Mouse (Mus musculus) megakaryocyte progenitor cell, adult 5-6 weeks (primary cell): ENCODE results near the gene Keap1. TPM values are rescaled to one million over a fixed set of nuclear protein-coding genes. Genes with fewer than 3 reads are reported as not detected.
"Not testable (repeated sequence)": the region's sequence is repeated elsewhere in the genome, so short reads cannot be mapped to it uniquely, and the experiment has no call there.

Experiments
- ATAC-seq: replicated peaks from 2 replicates; pipeline ENCODE4 v1.8.0; 2016; ENCODE audit warnings: mild to moderate bottlenecking, moderate TSS enrichment, inconsistent platforms; ENCODE audit not compliant: poor library complexity
- total RNA-seq, 2 experiments: library from RNA; stranded (forward) in 1 of 2; stranded (reverse) in 1 of 2; fragments of 157-497, 149-512 nt in 1 of 2; fragments of 200-1000 nt in 1 of 2; gene quantifications; 2 replicates each; pipeline versions ENCODE4 v1.2.3 to v1.2.4; 2015 to 2017

Keap1 gene
- total RNA-seq, 2 experiments from 2014 or later: 17.2 to 35.3 TPM

DNA sequence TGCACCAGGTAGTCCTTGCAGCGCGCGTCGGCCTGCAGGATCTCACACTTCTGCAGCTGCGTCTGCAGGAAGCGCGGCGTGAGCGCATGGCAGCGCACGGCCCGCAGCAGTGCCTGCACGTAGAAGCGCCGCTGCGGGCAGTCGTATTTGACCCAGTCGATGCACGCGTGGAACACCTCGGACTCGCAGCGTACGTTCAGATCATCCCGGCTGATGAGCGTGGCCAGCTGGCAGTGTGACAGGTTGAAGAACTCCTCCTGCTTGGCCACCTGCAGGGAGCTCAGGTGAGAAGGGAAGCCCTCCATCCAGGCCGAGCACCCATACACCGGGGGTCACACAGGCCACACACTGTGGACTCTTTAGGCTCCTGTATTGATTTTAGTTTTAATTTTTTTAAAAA, 5.4 kb downstream of the Keap1 start:
- ATAC-seq: no peak

DNA sequence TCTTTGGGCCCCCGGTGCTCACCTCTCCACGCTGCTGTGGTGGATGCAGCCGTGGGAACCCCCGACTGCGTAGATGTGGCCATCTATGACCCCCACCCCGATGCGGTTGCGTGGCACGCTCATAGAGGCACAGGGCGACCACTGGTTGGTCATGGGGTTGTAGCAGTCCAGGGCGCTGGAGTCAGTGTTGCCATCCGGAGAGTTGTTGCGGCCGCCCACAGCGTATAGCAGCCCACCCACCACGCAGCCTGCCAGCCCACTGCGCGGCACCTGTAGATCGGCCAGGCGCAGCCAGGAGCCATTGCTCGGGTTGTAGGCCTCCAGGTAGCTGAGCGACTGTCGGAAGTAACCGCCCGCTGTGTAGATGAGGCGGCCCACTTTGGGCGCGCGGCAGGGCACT, 5.8 kb downstream of the Keap1 start:
- no peak for ATAC-seq

DNA sequence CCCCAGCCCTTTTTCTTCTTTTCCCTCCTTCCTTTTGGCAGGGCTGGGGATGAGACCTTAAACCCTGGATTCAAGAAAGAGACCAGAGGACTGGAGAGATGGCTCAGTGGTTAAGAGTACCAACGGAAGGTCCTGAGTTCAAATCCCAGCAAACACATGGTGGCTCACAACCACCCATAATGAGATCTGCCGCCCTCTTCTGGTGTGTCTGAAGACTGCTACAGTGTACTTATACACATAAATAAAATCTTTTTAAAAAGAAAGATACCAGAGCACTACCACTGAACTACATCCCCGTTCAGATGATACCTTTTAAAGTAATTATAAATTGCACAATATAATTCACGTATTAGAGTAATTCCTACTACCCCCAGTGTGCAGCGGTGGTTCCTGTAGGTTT, 6.3 kb downstream of the Keap1 start:
- ATAC-seq: no peak

DNA sequence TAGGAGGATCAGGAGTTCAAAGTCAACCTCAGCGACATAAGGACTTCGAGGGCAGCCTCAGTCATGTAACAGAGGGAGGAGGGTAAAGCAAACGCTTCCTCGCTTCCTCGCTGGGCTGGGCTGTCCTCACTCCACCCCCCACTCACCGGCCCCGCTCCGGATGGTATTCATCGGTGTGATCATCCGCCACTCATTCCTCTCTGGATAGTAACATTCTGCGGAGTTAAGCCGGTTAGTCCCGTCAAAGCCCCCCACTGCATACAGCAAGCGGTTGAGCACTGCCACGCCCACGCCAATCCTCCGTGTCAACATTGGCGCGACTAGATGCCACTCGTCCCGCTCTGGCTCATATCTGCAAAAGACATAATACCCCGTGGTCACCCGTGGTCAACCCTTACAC, 7.6 kb downstream of the Keap1 start:
- no peak for ATAC-seq

DNA sequence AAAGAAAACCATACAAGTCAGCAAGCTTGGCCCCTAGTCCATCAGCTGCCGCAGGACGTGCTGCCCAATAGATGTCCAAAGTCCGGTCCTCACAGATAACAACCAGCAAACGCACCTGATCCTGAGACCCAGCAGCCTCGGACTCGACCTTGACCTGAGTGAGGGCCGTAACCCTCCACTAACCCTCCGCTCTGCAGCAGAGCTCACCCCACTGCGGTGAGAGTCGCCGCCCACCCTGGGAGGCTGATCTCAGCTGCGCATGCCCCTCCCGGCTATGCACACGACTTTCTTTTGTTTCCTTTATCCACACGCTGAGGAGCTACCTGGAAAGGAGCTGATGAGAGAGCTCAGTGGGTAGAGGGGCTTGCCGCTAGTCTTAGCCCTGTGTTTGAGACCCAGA, 11.8 kb downstream of the Keap1 start:
- peak; percentile 63 for ATAC-seq

DNA sequence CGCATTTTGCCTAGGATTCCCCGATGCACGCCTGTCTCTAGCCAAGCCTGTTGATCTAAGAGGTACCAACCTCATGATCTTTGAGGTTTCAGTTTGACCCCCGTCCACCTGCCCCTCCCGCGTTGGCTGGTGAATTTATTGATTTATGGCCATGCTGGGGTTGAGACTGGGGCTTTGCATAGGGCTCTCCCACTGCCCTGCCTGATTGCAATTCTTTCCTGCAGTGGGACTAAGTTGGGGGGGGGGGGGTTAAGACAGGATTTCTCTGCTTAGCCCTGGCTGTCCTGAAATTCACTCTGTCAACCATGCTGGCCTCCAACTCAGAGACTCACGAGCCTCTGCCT, 13.8 kb downstream of the Keap1 start:
- ATAC-seq: no peak

DNA sequence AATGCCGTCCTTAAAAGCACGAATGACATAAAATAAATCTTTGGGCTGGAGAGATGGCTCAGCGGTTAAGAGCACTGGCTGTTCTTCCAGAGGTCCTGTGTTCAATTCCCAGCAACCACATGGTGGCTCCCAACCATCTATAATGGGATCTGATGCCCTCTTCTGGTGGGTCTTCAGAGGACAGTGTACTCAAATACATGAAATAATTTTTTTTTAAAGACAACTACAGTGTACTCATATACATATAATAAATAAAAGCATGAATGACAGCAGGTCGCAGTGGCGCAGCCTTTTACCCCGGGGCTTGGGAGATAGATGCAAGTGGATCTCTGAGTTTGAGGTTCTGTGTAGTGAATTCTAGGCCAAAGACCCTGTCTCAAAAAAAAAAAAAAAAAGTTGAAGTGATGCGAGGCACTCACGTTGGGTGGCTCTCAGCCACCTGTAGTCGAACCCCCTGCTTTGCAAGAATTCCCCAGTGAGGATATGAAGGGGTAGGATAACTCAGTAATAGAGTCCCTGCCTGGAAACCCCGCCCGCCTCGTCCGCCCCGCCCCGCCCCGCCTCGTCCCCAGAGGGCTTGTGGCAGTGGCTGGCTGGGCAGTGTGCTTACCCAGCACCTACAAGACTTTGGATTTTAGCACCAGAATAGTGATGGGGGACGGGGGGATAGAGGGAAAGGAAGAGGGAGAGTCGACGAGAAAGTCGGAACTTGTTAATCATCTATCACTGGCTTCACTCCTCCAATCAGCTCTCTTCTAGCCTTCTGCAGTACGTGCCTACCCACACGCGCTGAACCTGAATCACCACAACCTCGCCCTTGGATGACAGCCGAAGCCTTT, 14.4 kb downstream of the Keap1 start:
- ATAC-seq: no peak

DNA sequence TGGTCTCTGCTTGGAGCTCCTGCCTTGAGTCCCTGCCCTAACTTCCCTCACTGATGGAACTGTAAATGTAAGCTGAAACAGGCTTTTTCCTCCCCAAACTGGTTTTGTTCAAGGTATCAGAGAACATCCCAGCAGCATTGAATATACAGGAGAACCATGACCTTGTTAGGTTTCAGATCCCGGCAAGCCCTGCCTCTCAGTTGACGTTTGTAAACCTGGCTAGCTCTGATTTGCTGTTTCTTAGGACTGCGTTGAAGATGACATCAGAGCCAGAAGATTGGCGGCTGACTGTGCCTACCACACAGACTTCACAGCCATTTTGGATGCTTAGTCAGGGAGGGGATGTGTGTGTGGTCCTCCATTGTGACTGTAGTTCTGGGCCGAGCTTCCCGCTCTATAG, 15.3 kb downstream of the Keap1 start:
- ATAC-seq: no peak

DNA sequence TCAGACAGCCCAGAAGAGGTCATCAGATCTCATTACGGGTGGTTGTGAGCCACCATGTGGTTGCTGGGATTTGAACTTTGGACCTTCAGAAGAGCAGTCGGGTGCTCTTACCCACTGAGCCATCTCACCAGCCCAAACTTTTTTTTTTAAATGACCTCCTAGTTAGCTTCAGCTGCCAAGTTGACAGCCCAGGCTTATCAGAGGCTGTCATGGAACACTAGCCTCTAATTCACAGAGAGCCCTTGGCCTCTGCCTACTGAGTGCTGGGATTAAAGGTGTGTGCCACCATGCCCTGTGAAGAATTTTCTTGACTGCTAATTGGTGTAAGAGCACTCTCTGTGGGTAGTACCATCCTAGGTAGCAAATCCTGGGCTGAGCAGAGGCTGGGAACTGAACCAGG, 15.7 kb downstream of the Keap1 start:
- not testable (repeated sequence) for ATAC-seq

DNA sequence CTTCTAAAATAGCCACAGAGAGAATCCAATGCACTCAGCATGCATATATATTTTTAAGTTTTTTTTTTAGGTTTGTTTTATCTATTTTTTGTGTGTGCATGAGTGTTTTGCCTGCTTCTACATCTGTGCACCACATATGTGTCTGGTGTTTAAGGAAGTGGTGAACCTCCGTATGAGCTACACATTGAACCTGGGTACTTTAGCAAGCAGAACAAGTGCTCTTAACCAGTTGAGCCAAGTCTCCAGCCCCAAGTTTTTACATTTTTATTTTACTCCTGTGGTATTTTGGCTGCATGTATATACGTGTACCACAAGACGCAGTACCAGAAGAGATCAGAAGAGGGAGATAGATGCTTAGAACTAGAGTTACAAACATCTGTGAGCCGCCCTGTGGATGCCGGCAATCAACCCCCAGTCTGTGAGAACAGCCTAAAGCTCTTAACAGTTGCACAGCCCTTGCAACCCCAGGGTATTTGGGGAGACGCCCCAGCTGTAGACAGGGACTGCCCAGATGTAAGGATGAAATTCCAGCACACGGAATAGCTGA, 17.7 kb downstream of the Keap1 start:
- ATAC-seq: peak; percentile 68

DNA sequence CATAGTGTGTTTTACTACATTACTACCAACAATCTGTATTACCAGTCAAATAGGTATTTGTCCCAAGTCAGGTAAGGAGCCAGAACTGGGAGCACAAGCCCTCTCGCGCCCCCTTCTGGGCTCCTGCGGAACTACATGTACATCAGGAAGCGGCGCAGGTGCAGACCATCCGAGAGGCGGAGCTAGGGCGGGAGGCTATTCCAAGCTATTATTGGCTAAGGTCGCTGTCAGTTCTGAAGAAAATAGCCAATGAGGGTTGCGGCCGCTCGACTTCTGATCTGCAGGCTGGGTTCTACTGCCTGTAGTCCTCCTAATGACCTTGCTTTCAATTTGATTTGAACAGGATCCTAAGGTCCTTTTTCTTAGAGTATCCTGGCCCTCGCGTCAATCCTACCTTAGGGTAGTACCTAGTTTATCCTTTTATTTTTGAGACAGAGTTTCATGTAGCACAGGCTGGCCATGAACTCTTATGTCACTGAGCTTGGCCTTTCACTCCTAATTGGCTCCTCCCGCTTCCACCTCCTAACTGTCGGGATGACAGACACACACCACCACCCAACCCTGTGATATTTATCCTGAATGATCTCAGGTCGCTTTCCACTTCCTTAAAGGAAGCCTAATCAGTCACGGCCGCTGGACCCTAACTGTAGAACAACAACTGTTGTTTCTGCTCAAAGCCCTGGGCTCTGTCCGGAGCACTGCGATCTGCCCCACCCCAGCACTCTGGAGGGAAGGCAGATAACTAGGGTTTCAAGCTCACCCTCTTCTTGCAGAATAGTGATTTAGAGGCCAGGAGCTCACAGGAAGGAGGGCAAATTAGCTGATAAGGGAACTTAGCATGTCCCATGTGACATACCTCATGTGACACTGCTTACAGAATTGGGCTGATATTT, 18.4 kb downstream of the Keap1 start:
- ATAC-seq: peak; percentile 84

DNA sequence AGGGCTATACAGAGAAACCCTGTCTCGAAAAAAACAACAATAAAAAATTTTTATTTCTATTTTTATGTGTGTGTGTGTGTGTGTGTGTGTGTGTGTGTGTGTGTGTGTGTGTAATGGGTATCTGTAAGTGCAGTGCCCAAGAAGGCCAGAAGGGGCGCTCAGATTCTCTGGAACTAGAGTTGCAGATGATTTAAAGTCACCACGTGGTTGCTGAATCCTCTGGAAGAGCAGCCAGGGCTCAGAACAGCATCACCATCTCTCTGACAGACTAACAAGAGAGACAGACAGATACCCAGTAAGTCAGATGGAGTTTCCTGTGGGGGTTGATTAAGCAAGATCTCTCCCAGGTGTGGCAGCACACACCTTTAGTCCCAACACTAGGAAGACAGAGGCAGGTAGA, 19.3 kb downstream of the Keap1 start:
- ATAC-seq: no peak

DNA sequence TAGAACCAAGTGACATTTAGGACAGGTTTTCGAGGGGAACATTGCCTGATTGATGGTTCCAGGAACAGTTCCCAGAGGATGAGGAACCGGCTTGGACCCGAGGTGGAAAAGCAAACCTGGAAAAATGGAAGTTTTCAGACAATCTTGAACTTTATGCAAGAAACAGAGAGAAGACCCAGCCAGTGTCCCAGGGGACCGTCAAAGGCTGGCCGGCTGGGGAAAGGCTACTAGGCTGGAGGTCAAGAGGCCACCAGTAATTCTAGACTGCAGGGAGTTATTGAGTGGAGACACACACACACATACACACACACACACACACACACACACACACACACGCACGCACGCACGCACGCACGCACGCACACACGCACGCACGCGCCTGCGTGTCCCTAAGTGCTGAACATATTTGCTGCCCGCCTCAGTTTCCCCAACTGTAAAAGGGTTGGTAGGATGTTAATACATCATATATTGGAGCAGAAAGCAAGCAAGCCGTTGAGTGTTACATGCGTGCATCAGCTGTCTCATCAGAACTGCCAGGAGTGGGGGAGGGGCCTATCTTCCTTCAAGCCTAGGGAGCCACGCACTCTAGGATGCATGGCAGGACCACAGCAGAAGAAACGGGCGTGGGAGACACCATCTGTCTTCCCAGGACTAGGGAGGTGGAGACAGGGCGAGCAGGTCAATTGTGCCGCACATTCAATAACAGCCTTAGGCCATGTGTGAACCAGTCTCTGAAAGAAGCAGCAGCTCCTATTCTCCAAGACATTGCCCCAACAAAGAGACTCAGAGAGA, 22.9 kb downstream of the Keap1 start:
- ATAC-seq: no peak

DNA sequence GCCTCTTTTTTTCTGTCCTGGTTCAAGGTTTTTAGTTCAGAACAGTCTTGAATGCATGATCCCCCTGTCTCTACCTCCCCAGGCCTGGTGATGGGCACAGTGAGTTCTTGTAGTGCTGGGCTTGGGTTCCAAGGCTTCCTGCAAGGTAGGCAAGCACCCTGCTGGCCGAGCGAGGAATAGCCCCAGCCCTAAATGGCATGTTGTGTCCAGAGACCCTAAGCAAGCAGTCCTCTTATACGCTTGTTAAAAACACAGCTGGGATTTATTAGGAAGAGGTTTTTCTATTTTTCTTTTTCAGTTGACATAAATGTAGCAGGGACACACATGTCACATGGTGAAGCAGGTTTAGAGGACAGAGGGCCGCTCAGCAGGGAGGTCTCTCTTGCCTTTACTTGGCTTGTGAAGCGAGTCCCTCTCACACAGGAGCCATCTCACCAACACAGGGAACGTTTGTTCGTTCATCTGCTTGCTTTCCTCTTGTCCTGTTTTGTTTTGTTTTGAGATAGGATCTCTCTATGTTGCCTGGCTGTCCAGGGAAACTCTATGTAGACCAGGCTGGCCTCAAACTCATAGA, 25.5 kb downstream of the Keap1 start:
- peak; percentile 87 for ATAC-seq

DNA sequence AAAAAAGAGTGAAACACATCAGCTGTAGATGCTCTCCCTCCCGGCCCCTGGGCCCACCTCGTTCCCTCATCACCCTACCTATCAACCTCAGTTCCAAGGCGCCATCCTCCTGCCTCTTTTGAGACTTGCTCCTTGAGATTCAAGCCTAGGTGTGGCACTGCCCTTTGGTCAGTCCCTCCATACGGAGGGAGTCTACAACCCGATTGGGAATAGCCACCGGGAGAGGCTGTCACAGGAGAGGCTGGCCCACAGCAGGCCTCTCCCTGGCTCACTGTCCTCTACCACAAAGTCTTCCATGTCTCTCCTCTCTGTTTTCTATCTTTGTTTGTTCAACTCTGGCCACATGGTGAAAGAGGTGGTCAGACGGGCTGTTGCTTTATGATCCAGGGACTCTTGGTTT, 27.5 kb downstream of the Keap1 start:
- ATAC-seq: no peak

DNA sequence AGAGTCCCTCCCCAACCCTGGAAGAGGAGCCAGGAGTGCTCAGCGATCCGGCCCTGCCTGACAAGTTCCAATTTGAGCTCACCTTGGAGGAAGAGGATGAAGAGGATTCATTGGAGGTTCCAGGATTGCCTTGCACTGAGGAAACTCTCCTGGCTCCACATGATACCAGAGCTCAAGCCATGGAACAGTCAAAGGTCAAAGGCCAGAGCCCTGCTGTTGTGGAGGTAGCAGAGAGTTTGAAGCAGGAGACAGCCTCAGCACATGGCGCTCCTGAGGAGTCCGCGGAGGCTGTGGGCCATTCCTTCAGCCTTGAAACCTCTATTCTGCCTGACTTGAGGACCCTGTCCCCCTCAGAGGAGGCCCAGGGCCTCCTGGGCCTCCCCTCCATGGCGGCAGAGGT, 28.3 kb downstream of the Keap1 start:
- no peak for ATAC-seq

DNA sequence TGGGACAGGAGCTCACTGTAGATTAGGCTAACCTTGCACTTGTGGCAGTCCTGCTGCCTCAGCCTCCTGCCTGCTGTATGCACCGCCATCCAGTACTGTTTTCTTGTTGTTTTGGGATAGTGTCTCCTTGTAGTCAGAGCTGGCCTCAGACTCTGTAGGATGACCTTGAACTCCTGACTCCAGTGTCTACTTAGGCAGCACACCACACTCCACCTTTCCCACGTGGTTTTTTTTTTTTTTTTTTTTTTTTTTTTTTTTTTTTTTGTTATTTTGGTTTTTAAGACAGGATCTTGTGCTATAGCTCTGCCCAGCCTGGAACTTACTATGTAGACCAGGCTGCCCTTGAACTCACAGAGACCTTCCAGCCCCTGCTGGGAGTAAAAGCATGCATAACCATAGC, 30.5 kb downstream of the Keap1 start:
- no peak for ATAC-seq

DNA sequence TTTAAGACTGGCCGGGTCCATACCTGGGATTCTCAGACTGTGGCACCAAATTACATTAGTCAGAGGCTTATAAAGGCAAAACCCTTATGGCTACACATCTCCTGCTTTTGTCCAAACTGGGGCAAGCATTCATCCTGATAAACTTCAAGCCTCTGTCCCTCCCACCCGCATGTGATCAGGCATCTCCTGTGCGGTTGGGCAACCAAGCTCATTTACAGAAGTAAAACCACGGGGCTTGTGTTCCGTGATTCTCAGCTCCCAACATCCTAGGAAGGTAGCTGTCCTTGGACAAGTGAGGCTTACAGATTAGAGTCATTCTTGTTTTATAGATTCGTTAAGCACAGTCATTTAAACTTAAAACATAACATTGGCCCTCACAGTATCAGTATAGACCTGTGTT, 32.3 kb downstream of the Keap1 start:
- no peak for ATAC-seq

DNA sequence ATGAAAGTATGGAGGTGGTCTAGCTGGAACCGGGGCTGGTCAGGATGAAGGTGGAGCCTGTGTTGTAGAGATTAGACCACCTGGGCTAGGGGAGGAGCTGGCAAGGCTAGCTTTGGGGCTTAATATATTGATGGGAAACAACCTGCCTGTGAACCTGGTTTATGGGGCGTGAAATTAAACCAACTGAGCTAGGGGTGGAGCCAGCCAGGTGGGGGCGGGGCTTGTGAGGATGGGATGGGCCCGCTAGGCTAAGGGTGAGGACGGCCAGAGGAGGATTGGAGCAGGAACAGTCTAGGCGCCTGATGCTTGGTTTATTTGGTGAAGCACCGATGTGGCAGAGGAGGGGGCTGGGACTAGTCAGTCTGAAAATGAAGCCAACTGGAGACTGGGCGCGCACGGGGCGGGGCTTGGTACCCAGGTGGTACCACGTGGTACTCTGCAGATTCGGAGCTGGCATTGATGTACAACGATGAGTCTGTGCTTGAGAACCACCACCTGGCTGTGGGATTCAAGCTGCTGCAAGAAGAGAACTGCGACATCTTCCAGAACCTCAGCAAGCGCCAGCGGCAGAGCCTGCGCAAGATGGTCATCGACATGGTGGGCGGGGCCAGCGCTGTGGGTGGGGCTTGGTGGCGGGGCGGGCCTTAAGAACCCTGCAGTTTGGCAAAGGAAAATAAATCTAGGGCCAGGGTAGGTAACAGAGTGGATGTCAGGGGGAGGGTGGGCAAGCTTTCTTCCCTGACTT, 34.5 kb downstream of the Keap1 start:
- ATAC-seq: no peak

DNA sequence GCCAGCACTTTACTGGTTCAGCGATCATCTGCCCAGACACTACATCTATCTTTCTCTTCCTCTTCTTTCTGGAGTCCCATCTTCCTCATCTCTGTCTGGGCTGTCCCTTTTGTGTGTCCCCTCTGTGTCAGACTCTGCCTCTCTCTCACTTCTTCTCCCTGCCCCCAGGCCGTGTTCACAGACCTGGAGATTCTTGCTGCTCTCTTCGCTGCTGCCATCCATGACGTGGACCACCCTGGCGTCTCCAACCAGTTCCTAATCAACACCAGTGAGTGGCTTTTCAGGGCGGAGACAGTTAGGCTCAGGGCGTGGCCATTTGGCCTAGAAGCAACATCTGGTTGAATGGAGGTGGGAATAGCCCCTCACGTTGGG, 35.0 kb downstream of the Keap1 start:
- ATAC-seq: no peak
